Mouse (Mus musculus) limb, embryonic 11.5 days (tissue): ENCODE data around the gene E130114P18Rik. TPM values are rescaled to one million over a fixed set of nuclear protein-coding genes. Genes with fewer than 3 reads are reported as not detected.
A peak's percentile ranks its signal among the peaks of the same experiment; 100 is the strongest.

Experiments used
- ATAC-seq: fragments of 200-750 bp; cut with Nextera tagmentation; 2 replicates; pipeline ENCODE4 v1.8.0; 2017; ENCODE audit warnings: low read depth; ENCODE audit not compliant: insufficient number of reproducible peaks, low FRiP score, low TSS enrichment
- DNase-seq: peaks from one replicate; pipeline ENCODE4 v3.0.0-alpha.2; 2015; ENCODE audit warnings: low spot score
- H3K27ac ChIP-seq: fragments of 300-500 bp; sonication (generic); replicated peaks from 2 replicates; pipeline ENCODE4 v1.5.1; 2014; ENCODE audit warnings: low read depth, mild to moderate bottlenecking, low read length
- H3K27me3 ChIP-seq: fragments of 300-500 bp; sonication (generic); 2 replicates; pipeline ENCODE4 v1.6.1; 2014; ENCODE audit warnings: mild to moderate bottlenecking, low read length, mixed read lengths; ENCODE audit not compliant: control insufficient read depth, insufficient read depth
- H3K36me3 ChIP-seq: fragments of 300-500 bp; sonication (generic); 2 replicates; pipeline ENCODE4 v1.6.1; 2014; ENCODE audit warnings: mild to moderate bottlenecking, low read length, moderate library complexity, mixed read lengths; ENCODE audit not compliant: control insufficient read depth, insufficient read depth
- H3K4me1 ChIP-seq: fragments of 300-500 bp; sonication (generic); 2 replicates; pipeline ENCODE4 v1.6.1; 2014; ENCODE audit warnings: low read length, mixed read lengths; ENCODE audit not compliant: control insufficient read depth, insufficient read depth
- H3K4me2 ChIP-seq: fragments of 300-500 bp; sonication (generic); 2 replicates; pipeline ENCODE4 v1.6.1; 2014; ENCODE audit warnings: low read depth, mild to moderate bottlenecking, moderate library complexity; ENCODE audit not compliant: severe bottlenecking
- H3K4me3 ChIP-seq: fragments of 300-500 bp; sonication (generic); 2 replicates; pipeline ENCODE4 v1.5.1; 2014; ENCODE audit warnings: low read depth, low read length
- H3K9ac ChIP-seq: fragments of 300-500 bp; sonication (generic); 2 replicates; pipeline ENCODE4 v1.6.1; 2014; ENCODE audit warnings: mild to moderate bottlenecking, low read length
- H3K9me3 ChIP-seq: fragments of 300-500 bp; sonication (generic); 2 replicates; pipeline ENCODE4 v1.6.1; 2016; ENCODE audit warnings: low read length; ENCODE audit not compliant: control insufficient read depth
- WGBS: fragments of 180-500 bp; shearing (Covaris S2); extraction: QIAGEN DNeasy Blood & Tissue Kit; methylation state at CpG from one replicate; pipeline ENCODE4 v1.1.7; 2014; 5-methylcytosine and 5-hydroxymethylcytosine counted together
- polyA plus RNA-seq: library from polyadenylated mRNA; unstranded; fragments of >200 nt; fragmentation: Nextera tagmentation; extraction: Ambion mirVana; gene quantifications from 2 replicates; pipeline ENCODE4 v1.2.1, GENCODE M21; 2014

Gene E130114P18Rik
- polyA plus RNA-seq, 1 experiment from 2014 or later = 10.1 TPM

DNA sequence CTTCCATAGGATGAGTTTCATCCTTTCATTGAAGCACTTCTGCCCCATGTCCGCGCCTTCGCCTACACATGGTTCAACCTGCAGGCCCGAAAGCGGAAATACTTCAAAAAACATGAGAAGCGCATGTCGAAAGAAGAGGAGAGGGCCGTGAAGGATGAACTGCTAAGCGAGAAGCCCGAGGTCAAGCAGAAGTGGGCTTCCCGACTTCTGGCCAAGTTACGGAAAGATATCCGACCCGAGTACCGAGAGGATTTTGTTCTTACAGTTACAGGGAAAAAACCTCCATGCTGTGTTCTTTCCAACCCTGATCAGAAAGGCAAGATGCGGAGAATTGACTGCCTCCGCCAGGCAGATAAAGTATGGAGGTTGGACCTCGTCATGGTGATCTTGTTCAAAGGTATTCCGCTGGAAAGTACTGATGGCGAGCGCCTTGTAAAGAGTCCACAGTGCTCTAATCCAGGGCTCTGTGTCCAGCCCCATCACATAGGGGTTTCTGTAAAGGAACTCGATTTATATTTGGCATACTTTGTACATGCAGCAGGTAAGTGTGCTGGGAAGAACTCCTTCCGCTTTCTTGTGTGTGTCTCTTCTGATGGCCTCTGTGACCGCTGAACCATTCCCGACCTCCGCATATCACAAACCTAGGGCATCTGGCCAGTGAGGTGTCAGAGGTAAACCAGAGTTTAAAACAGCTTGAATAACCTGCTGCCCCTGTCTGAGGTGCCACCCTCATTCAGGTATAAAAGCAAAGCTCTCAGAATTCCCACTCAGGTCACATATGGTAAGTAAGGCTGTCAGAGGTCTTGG is 5.4 kb upstream of the E130114P18Rik start:
- H3K27ac ChIP-seq = no peak overlapping the region
- 95% methylated on average over 26 of the region's 26 CpGs for WGBS
- DNase-seq (no peak), ATAC-seq (no peak)
- H3K36me3 ChIP-seq = peaks cover 6% of the 10 kb centered on the region
- no peaks in the 10 kb centered on the region for H3K27me3 ChIP-seq
- no peaks in the 10 kb centered on the region for H3K9me3 ChIP-seq
- H3K4me3 ChIP-seq = no peak overlapping the region
- no peak overlapping the region for H3K9ac ChIP-seq
- peaks cover 3% of the 10 kb centered on the region; the same call in 1 of the 2 replicates for H3K4me1 ChIP-seq
- no peak overlapping the region for H3K4me2 ChIP-seq

- no peak overlapping the region for H3K9ac ChIP-seq
- 92% methylated on average over 6 of the region's 6 CpGs for WGBS
- H3K4me2 ChIP-seq = no peak overlapping the region
- no peak overlapping the region for H3K27ac ChIP-seq
- H3K4me1 ChIP-seq = peaks cover 3% of the 10 kb centered on the region; the same call in 1 of the 2 replicates
- no peaks in the 10 kb centered on the region for H3K9me3 ChIP-seq
- ATAC-seq (no peak), DNase-seq (no peak)
- no peaks in the 10 kb centered on the region for H3K27me3 ChIP-seq
- peaks cover 6% of the 10 kb centered on the region for H3K36me3 ChIP-seq
- no peak overlapping the region for H3K4me3 ChIP-seq
These were observed 4.6 kb upstream of the E130114P18Rik start for GRCm38 (mm10) chr4:97782497-97782896.

- no peak for ATAC-seq
- H3K27ac ChIP-seq = no peak overlapping the region
- no peak overlapping the region for H3K9ac ChIP-seq
- H3K4me2 ChIP-seq = no peak overlapping the region
- H3K4me3 ChIP-seq = no peak overlapping the region
- no peaks in the 10 kb centered on the region for H3K9me3 ChIP-seq
- no peak for DNase-seq
- peaks cover 5% of the 10 kb centered on the region for H3K36me3 ChIP-seq
- H3K4me1 ChIP-seq = peaks cover 3% of the 10 kb centered on the region; the same call in 1 of the 2 replicates
- H3K27me3 ChIP-seq = no peaks in the 10 kb centered on the region
- 88% methylated on average over 3 of the region's 3 CpGs for WGBS
These were observed 4.2 kb upstream of the E130114P18Rik start for GRCm38 (mm10) chr4:97782069-97782468.

DNA sequence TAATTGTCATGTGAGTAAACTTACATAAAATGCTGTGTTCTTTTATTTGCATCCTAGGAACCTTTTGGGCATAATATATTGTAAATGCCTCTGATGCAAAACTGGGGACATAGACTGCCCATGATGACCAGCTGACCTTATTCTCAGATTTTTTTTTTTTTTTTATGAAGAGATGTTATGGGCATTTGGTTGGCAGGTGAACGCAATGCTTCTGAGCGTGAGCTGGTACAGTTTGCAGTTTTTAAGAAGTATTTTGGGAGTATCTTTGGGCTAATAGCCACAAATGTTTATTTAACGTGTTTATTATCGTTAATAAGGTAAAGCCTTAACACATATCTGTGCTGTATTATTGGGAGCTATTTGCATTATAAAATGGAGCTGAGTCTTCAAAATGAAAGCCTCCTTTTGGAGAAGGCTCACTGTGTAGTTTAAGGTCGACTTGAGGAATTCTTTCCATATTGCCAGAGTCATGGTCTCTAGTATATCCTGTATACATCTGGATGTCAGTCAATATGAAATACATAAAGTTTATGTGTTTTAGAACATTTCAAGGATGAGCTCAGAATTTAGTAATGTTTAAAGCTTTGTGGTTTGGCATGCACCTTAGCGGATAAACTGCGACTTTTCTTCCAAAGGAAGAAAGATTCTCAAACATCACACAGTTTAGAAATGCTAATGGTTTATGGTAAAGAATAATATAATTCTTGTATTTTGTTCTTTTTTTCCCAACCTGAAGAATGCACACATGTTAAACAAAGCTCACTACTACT is 3.0 kb upstream of the E130114P18Rik start:
- Histone ChIP-seq H3K4me2 (no peak overlapping the region), H3K4me1 (peaks cover 3% of the 10 kb centered on the region; the same call in 1 of the 2 replicates), H3K27ac (no peak overlapping the region), H3K4me3 (no peak overlapping the region), H3K9ac (no peak overlapping the region), H3K9me3 (no peaks in the 10 kb centered on the region), H3K36me3 (peaks cover 5% of the 10 kb centered on the region), H3K27me3 (no peaks in the 10 kb centered on the region)
- WGBS = 69% methylated on average over 7 of the region's 7 CpGs
- ATAC-seq = no peak
- no peak for DNase-seq

- Histone ChIP-seq H3K4me2 (peak overlapping the region; percentile 81), H3K27ac (no peak overlapping the region), H3K9ac (no peak overlapping the region), H3K27me3 (no peaks in the 10 kb centered on the region), H3K36me3 (peaks cover 5% of the 10 kb centered on the region), H3K4me1 (peaks cover 3% of the 10 kb centered on the region; the same call in 1 of the 2 replicates), H3K4me3 (peak overlapping the region; percentile 91; the same call in 1 of the 2 replicates), H3K9me3 (no peaks in the 10 kb centered on the region)
- no peak for ATAC-seq
- DNase-seq = no peak
- WGBS = 33% methylated on average over 7 of the region's 7 CpGs
These were observed 2.1 kb upstream of the E130114P18Rik start for GRCm38 (mm10) chr4:97780024-97780423.

GRCm38 (mm10) chr4:97779003-97779930 is 1.4 kb upstream of the E130114P18Rik start:
- DNase-seq = peak; percentile 55

DNA sequence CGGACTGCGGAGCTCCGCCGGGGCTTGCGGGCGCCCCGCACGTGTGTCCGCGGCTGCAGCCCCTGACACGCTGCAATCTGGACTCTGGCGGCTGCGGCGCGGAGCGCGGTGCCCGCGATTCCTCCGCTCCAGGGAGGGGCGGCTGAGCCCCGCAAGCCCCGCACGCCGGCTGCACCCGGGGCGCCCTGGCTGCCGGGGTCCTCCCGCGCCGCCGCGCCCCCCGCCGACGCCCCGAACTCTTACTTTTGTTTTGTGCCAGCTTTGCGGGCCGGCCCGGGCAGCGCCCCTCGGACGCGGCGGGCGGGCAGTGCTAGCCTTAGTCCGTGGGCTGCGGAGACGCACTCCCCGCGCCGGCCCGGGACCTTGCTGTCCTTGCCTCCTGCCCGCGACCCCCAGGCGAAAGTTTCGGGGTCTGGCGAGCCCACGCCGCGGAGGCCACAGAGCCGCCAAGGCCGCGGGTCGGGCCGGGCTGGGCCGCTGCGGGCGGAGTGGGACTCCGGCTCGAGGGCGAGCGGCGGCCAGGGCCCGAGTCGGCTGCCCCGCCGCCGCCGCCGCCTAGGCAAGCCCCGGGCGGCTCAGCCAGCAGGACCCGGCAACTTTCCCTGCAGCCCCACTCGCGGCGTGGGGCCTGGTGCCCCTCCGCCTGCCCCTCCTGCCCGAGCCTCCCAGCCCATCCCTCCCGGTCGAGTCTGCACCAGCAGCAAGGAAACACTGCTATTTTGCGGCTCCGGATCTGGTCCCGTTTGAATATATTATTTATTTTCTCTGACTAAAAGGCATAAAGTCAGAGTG is 529 bp upstream of the E130114P18Rik start:
- under 1% methylated on average over 58 of the region's 94 CpGs for WGBS
- DNase-seq = peak; percentile 66
- ATAC-seq = peak; percentile 4; the same call in 1 of the 2 replicates
- H3K4me1 ChIP-seq = peaks cover 13% of the 10 kb centered on the region; the same call in 1 of the 2 replicates
- H3K9ac ChIP-seq = peak overlapping the region; percentile 97
- H3K4me3 ChIP-seq = peak overlapping the region; percentile 91
- H3K27ac ChIP-seq = peak overlapping the region; percentile 90
- H3K36me3 ChIP-seq = peaks cover 2% of the 10 kb centered on the region; the same call in 1 of the 2 replicates
- no peaks in the 10 kb centered on the region for H3K9me3 ChIP-seq
- peak overlapping the region; percentile 81 for H3K4me2 ChIP-seq
- no peaks in the 10 kb centered on the region for H3K27me3 ChIP-seq

More at GRCm38 (mm10) chr4:97779003-97779930, 1.4 kb upstream of the E130114P18Rik start:
- peak overlapping the region; percentile 91 for H3K4me3 ChIP-seq
- H3K9me3 ChIP-seq = no peaks in the 10 kb centered on the region
- H3K4me2 ChIP-seq = peak overlapping the region; percentile 81
- peak overlapping the region; percentile 97 for H3K9ac ChIP-seq
- 7% methylated on average over 18 of the region's 18 CpGs for WGBS
- peak overlapping the region; percentile 90 for H3K27ac ChIP-seq
- no peak for ATAC-seq
- peaks cover 10% of the 10 kb centered on the region; the same call in 1 of the 2 replicates for H3K4me1 ChIP-seq
- no peaks in the 10 kb centered on the region for H3K27me3 ChIP-seq
- H3K36me3 ChIP-seq = peaks cover 5% of the 10 kb centered on the region
